Mouse (Mus musculus) hindbrain, embryonic 11.5 days (tissue): Measurements from ENCODE around the gene Tcea3. TPM values are rescaled to one million over a fixed set of nuclear protein-coding genes. Genes with fewer than 3 reads are reported as not detected.

Source experiments
- ATAC-seq: fragments of 200-750 bp; cut with Nextera tagmentation; 2 replicates; pipeline ENCODE4 v1.8.0; 2017; ENCODE audit warnings: mild to moderate bottlenecking, moderate TSS enrichment, moderate library complexity; ENCODE audit not compliant: low FRiP score
- DNase-seq: peaks from one replicate; pipeline ENCODE4 v3.0.0-alpha.2; 2015; ENCODE audit warnings: low spot score
- H3K27ac ChIP-seq: fragments of 300-500 bp; sonication (generic); 2 replicates; pipeline ENCODE4 v1.5.1; 2014; ENCODE audit warnings: mild to moderate bottlenecking, low read depth, low read length
- H3K27me3 ChIP-seq: fragments of 300-500 bp; sonication (generic); 2 replicates; pipeline ENCODE4 v1.6.1; 2014; ENCODE audit warnings: mild to moderate bottlenecking, low read length, moderate library complexity, mixed read lengths; ENCODE audit not compliant: control insufficient read depth, insufficient read depth
- H3K36me3 ChIP-seq: fragments of 300-500 bp; sonication (generic); 2 replicates; pipeline ENCODE4 v1.6.1; 2014; ENCODE audit warnings: mild to moderate bottlenecking, low read length, moderate library complexity, mixed read lengths; ENCODE audit not compliant: control insufficient read depth, insufficient read depth
- H3K4me1 ChIP-seq: fragments of 300-500 bp; sonication (generic); replicated peaks from 2 replicates; pipeline ENCODE4 v1.6.1; 2014; ENCODE audit warnings: low read length, mixed read lengths; ENCODE audit not compliant: control insufficient read depth, insufficient read depth
- H3K4me2 ChIP-seq: fragments of 300-500 bp; sonication (generic); replicated peaks from 2 replicates; pipeline ENCODE4 v1.6.1; 2014; ENCODE audit warnings: mild to moderate bottlenecking, low read depth, low read length
- H3K4me3 ChIP-seq: fragments of 300-500 bp; sonication (generic); 2 replicates; pipeline ENCODE4 v1.5.1; 2014; ENCODE audit warnings: low read depth, low read length
- H3K9ac ChIP-seq: fragments of 300-500 bp; sonication (generic); 2 replicates; pipeline ENCODE4 v1.6.1; 2014; ENCODE audit warnings: low read depth, low read length
- H3K9me3 ChIP-seq: fragments of 300-500 bp; sonication (generic); 2 replicates; pipeline ENCODE4 v1.6.1; 2016; ENCODE audit warnings: low read length; ENCODE audit not compliant: control insufficient read depth
- WGBS: fragments of 180-500 bp; shearing (Covaris S2); extraction: QIAGEN DNeasy Blood & Tissue Kit; methylation state at CpG from one replicate; pipeline ENCODE4 v1.1.7; 2014; 5-methylcytosine and 5-hydroxymethylcytosine counted together
- polyA plus RNA-seq: library from polyadenylated mRNA; unstranded; fragments of >200 nt; fragmentation: Nextera tagmentation; extraction: Ambion mirVana; gene quantifications from 2 replicates; pipeline ENCODE4 v1.2.1, GENCODE M21; 2014

Tcea3 gene
- polyA plus RNA-seq, 1 experiment from 2014 or later, result 5.2 TPM

DNA sequence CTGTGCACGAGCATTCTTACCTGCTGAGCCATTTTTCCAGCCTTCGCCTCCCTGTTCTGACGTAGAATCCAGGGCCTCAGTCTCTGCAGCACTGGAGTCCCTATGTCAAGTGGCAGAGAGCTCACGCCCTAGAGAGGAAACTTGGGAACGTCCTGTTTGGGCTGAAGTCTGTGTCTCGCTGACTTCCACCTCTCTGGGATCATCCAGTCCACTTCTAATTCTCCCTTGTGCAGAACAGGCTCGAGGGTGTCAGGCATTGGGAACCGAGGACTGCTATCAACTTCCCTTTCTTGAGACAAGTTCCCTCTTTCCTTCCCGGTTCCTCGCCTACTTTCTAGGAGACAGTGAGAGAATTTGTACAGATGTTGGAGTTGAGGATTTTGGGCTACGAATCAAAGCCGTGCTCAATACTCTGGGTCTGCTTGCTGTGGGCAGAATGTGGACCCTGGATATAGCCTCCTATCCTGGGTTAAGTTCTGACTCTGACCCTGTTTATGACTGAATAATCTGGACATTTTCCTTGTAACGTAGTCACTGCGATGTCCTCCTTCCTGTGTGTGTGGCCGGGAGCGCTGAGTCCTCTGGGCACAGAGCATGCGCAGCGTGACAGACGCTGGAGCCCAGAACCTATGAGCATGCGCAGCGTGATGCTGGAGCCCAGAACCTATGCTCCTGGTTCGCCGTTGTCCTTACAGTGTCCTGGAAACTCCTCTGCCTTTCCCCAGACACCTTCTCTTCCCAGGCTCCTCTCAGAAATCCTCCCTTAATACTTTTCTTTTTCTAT, 22.7 kb upstream of the Tcea3 start:
- 0 out of 2 replicates have a peak overlapping the region, but pooled peaks have one; percentile 11 for H3K9ac ChIP-seq
- peak overlapping the region; percentile 60; the same call in 1 of the 2 replicates for H3K27ac ChIP-seq

GRCm38 (mm10) chr4:136227408-136227807, 20.1 kb upstream of the Tcea3 start:
- no peak for ATAC-seq
- H3K27me3 ChIP-seq, result no peaks in the 10 kb centered on the region

More for the DNA sequence above, 22.7 kb upstream of the Tcea3 start:
- Histone ChIP-seq H3K27me3 (peaks cover 6% of the 10 kb centered on the region; the same call in 1 of the 2 replicates), H3K9me3 (no peaks in the 10 kb centered on the region), H3K36me3 (no peaks in the 10 kb centered on the region), H3K4me1 (peaks cover 8% of the 10 kb centered on the region; the same call in 1 of the 2 replicates), H3K4me2 (no peak overlapping the region), H3K4me3 (no peak overlapping the region)
- WGBS, result 85% methylated on average over 23 of the region's 23 CpGs
- DNase-seq (no peak), ATAC-seq (no peak)

GRCm38 (mm10) chr4:136228640-136229039, 18.9 kb upstream of the Tcea3 start:
- no peak overlapping the region for H3K4me2 ChIP-seq
- DNase-seq (no peak), ATAC-seq (no peak)
- WGBS, result 79% methylated on average over 5 of the region's 5 CpGs
- no peak overlapping the region for H3K9ac ChIP-seq
- no peak overlapping the region for H3K4me3 ChIP-seq
- H3K27ac ChIP-seq, result no peak overlapping the region
- H3K9me3 ChIP-seq, result no peaks in the 10 kb centered on the region
- peaks cover 8% of the 10 kb centered on the region; the same call in 1 of the 2 replicates for H3K4me1 ChIP-seq
- H3K36me3 ChIP-seq, result no peaks in the 10 kb centered on the region
- no peaks in the 10 kb centered on the region for H3K27me3 ChIP-seq

More at GRCm38 (mm10) chr4:136227408-136227807, 20.1 kb upstream of the Tcea3 start:
- Histone ChIP-seq H3K4me2 (no peak overlapping the region), H3K9me3 (no peaks in the 10 kb centered on the region), H3K36me3 (no peaks in the 10 kb centered on the region), H3K27ac (no peak overlapping the region), H3K4me1 (peaks cover 8% of the 10 kb centered on the region; the same call in 1 of the 2 replicates), H3K9ac (no peak overlapping the region), H3K4me3 (no peak overlapping the region)
- WGBS, result 70% methylated on average over 7 of the region's 7 CpGs
- DNase-seq, result no peak

DNA sequence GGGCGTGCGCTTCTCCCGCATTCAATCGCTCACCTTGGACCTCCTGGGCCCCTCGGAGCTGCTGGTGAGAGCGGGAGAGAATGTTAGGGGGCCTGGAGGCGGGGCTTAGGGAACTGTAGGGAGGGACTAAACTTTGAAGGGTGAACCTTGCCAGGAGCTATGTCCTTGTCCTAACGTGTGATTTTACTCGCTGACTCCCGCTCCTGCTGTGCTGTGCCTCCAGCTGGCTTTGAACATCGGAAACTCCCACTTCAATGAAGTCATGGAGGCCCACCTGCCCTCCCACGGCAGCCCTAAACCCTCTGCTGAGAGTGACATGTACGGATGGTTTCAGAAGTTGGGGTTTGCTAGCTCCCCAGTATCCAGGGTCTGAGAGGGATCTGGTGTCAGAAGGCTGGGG, 8.9 kb upstream of the Tcea3 start:
- Histone ChIP-seq H3K9ac (no peak overlapping the region), H3K4me2 (no peak overlapping the region), H3K27me3 (peaks cover 20% of the 10 kb centered on the region), H3K9me3 (no peaks in the 10 kb centered on the region), H3K36me3 (no peaks in the 10 kb centered on the region), H3K27ac (no peak overlapping the region), H3K4me3 (no peak overlapping the region), H3K4me1 (peaks cover 4% of the 10 kb centered on the region; the same call in 1 of the 2 replicates)
- no peak for DNase-seq
- 19% methylated on average over 13 of the region's 13 CpGs for WGBS
- ATAC-seq, result no peak

- H3K4me3 ChIP-seq, result no peak overlapping the region
- H3K4me2 ChIP-seq, result no peak overlapping the region
- peaks cover 4% of the 10 kb centered on the region; the same call in 1 of the 2 replicates for H3K4me1 ChIP-seq
- H3K27ac ChIP-seq, result no peak overlapping the region
- no peak for DNase-seq
- ATAC-seq, result no peak
- H3K9me3 ChIP-seq, result no peaks in the 10 kb centered on the region
- peaks cover 20% of the 10 kb centered on the region for H3K27me3 ChIP-seq
- H3K36me3 ChIP-seq, result no peaks in the 10 kb centered on the region
- WGBS, result 70% methylated on average over 9 of the region's 9 CpGs
- H3K9ac ChIP-seq, result no peak overlapping the region
Measured at GRCm38 (mm10) chr4:136239111-136239510, 8.4 kb upstream of the Tcea3 start.

DNA sequence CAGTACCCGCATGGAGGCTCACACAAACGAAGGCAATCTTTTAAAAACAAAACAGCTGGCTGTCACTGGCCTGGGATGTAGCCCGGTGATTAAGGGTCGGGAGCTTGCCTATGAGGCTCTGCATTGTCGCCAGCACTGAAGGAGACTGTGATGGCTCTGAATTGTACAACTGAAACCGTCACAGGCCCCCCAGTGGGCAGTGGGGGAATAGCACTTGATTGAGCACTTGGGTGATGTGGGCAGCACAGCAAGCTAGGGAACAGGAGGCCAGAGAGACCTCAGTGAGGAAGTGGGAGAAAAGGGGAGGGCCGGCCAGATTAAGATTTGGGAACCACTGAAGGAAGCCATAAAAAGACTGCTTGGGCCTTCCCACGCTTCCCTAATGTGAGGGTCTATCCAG, 7.9 kb upstream of the Tcea3 start:
- Histone ChIP-seq H3K27me3 (peaks cover 25% of the 10 kb centered on the region), H3K4me3 (no peak overlapping the region), H3K9me3 (no peaks in the 10 kb centered on the region), H3K36me3 (no peaks in the 10 kb centered on the region), H3K27ac (no peak overlapping the region), H3K9ac (no peak overlapping the region), H3K4me1 (peaks cover 4% of the 10 kb centered on the region; the same call in 1 of the 2 replicates), H3K4me2 (no peak overlapping the region)
- WGBS, result 19% methylated on average over 8 of the region's 8 CpGs
- ATAC-seq (0 out of 2 replicates have a peak, but pooled peaks have one; percentile 40), DNase-seq (peak; percentile 83)

DNA sequence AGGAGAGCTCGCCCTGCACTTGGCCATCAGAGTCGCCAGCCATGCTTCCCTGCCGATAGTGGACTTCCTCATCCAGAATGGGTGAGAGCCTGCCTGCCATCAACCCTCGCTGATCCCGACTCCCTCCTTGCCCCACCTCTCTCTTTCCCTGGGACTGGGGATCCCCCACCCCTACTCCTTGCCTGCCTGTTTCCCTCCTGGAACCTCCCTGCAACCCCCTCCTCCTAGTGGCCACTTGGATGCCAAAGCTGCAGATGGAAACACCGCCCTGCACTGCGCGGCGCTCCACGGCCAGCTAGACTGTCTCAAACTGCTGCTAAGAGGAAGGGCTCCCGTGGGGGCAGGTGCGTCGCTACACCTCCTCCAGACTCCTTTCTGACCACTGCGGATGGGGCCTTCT, 7.4 kb upstream of the Tcea3 start:
- H3K27ac ChIP-seq, result no peak overlapping the region
- no peak overlapping the region for H3K9ac ChIP-seq
- 65% methylated on average over 14 of the region's 14 CpGs for WGBS
- DNase-seq (no peak), ATAC-seq (no peak)
- no peaks in the 10 kb centered on the region for H3K36me3 ChIP-seq
- H3K4me1 ChIP-seq, result peaks cover 4% of the 10 kb centered on the region; the same call in 1 of the 2 replicates
- no peaks in the 10 kb centered on the region for H3K9me3 ChIP-seq
- H3K27me3 ChIP-seq, result peaks cover 29% of the 10 kb centered on the region
- H3K4me3 ChIP-seq, result no peak overlapping the region
- H3K4me2 ChIP-seq, result no peak overlapping the region

GRCm38 (mm10) chr4:136240955-136241354, 6.6 kb upstream of the Tcea3 start:
- Histone ChIP-seq H3K4me2 (no peak overlapping the region), H3K36me3 (no peaks in the 10 kb centered on the region), H3K9me3 (no peaks in the 10 kb centered on the region), H3K4me3 (no peak overlapping the region), H3K27ac (no peak overlapping the region), H3K9ac (no peak overlapping the region), H3K27me3 (peaks cover 34% of the 10 kb centered on the region), H3K4me1 (peaks cover 4% of the 10 kb centered on the region; the same call in 1 of the 2 replicates)
- DNase-seq, result no peak
- WGBS, result 31% methylated on average over 8 of the region's 8 CpGs
- no peak for ATAC-seq
